Mouse (Mus musculus): ENCODE data around the gene Dst. TPM values are rescaled to one million over a fixed set of nuclear protein-coding genes. Genes with fewer than 3 reads are reported as not detected.

Dst gene
- polyA plus RNA-seq, 1 experiment from 2014 or later, result 5.9 TPM

DNA sequence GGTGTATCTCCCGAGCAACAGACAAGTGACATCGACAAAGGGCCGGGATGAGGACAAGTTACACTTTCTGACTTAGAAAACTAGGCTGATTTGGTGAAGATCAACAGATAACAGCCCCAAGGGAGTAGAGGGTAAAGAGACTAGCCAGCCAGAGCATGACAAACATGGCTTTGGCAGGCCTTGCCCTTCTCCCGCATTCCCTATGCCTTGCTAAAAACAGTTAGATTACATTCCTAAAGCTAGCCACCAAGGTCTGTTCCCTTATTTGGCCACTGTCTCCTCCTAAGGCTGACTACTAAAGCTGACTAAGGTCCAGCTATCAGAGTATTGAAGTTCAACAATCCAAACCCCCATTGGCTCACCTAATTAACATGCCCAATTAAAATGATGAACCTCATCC is 404.8 kb downstream of the Dst start:
- no peak overlapping the region for H3K4me2 ChIP-seq
- 82% methylated on average over 4 of the region's 4 CpGs for WGBS (ENCODE audit: insufficient replicate concordance)
- no peaks in the 10 kb centered on the region for H3K4me1 ChIP-seq (replicated peaks)
- H3K4me3 ChIP-seq (replicated peaks), result no peak overlapping the region
- no peaks in the 10 kb centered on the region for H3K36me3 ChIP-seq (replicated peaks)
- H3K9me3 ChIP-seq (replicated peaks), result no peaks in the 10 kb centered on the region
- H3K9ac ChIP-seq, result no peak overlapping the region
- no peak for ATAC-seq (ENCODE audit: insufficient read depth)
- H3K27ac ChIP-seq (replicated peaks), result no peak overlapping the region
- H3K27me3 ChIP-seq, result no peaks in the 10 kb centered on the region

DNA sequence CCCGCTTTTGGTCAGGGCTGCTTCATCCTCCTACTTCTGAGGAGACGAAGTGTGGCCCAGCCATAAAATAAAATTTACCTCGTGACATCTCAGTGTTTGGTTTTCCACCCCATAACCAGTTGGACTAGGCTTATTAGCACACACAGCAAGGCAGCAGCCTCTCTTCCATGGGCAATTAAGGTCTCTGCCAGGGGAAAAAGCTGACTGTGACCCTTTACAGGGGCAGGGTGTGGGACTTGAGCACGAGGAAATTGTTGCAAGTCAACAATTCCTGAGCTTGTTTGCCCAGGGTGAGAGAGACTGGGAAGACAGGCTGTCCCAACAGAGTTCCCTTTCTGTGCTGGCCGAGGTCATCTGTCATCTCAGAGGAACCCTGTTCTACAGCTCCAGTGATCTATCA is 407.4 kb downstream of the Dst start:
- H3K27me3 ChIP-seq, result no peaks in the 10 kb centered on the region
- H3K4me2 ChIP-seq, result no peak overlapping the region
- no peak for ATAC-seq (ENCODE audit: insufficient read depth)
- no peak overlapping the region for H3K4me3 ChIP-seq (replicated peaks)
- no peaks in the 10 kb centered on the region for H3K9me3 ChIP-seq (replicated peaks)
- no peak overlapping the region for H3K9ac ChIP-seq
- no peak overlapping the region for H3K27ac ChIP-seq (replicated peaks)
- no peaks in the 10 kb centered on the region for H3K4me1 ChIP-seq (replicated peaks)
- 56% methylated on average over 5 of the region's 5 CpGs for WGBS (ENCODE audit: insufficient replicate concordance)
- no peaks in the 10 kb centered on the region for H3K36me3 ChIP-seq (replicated peaks)

DNA sequence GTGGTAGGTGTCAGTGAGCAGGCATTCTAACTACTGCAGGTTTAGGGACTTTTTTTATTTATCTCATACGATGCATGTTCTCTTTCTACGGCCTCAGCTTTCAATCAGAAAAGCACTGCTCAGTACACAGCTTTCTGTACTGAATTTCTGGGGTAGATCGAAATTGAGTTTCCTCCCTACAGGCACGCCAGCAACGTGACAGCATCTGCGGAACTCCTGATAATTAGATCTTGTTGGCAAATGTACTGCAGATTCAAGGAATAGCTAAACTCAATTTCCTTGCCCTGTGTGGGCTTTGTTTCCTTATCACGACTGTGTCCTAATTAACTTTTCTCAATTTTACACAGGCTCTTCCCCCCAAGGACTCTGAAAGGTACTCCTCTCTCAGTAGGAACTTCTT is 416.2 kb downstream of the Dst start:
- H3K27me3 ChIP-seq, result no peaks in the 10 kb centered on the region
- no peak overlapping the region for H3K4me2 ChIP-seq
- H3K36me3 ChIP-seq (replicated peaks), result no peaks in the 10 kb centered on the region
- H3K4me3 ChIP-seq (replicated peaks), result no peak overlapping the region
- ATAC-seq (ENCODE audit: insufficient read depth), result no peak
- WGBS (ENCODE audit: insufficient replicate concordance), result 54% methylated on average over 7 of the region's 7 CpGs
- H3K27ac ChIP-seq (replicated peaks), result no peak overlapping the region
- H3K4me1 ChIP-seq (replicated peaks), result no peaks in the 10 kb centered on the region
- H3K9ac ChIP-seq, result no peak overlapping the region
- H3K9me3 ChIP-seq (replicated peaks), result no peaks in the 10 kb centered on the region

DNA sequence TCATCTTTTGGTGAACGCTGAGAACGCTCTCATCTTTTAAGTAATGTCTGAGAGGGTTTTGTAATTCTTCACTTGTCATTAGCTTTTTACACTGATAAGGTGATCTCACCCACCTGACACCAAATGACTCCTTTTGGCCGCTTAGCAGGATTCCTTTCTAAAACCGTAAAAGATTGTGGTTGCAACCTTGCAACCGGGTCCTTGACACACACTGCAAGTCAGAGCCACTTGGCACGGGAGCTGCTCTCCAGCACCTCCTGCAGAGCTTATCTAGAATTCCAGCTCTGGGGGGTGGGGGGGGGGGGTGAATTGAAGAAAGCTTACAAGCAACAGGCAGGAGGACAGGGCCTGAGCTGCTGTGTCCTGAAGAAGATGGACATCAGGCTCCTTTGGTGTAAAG is 420.6 kb downstream of the Dst start:
- no peaks in the 10 kb centered on the region for H3K27me3 ChIP-seq
- ATAC-seq (ENCODE audit: insufficient read depth), result no peak
- H3K4me2 ChIP-seq, result no peak overlapping the region
- 50% methylated on average over 6 of the region's 6 CpGs for WGBS (ENCODE audit: insufficient replicate concordance)
- H3K4me1 ChIP-seq (replicated peaks), result no peaks in the 10 kb centered on the region
- no peaks in the 10 kb centered on the region for H3K9me3 ChIP-seq (replicated peaks)
- no peak overlapping the region for H3K9ac ChIP-seq
- no peak overlapping the region for H3K4me3 ChIP-seq (replicated peaks)
- no peak overlapping the region for H3K27ac ChIP-seq (replicated peaks)
- no peaks in the 10 kb centered on the region for H3K36me3 ChIP-seq (replicated peaks)

DNA sequence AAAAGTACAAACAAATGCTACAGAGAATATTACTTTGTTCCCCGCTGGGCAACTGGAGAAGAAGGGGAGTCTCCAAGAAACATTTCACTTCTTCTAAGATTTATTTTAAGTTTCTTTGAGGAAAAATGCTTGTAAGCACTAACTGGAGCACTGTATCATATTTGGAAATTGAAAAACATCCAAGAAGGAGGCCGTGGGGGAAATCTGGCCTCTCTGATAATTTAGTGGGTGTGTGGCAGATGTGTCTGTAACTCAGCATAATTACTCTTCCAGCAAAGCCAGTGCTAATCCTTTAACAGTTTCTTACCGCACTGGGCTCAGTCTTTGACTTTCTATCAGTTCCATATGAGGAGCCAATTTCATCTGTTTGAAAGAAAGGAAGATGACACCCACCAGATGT is 423.7 kb downstream of the Dst start:
- Histone ChIP-seq H3K27ac (replicated peaks) (no peak overlapping the region), H3K27me3 (no peaks in the 10 kb centered on the region), H3K36me3 (replicated peaks) (no peaks in the 10 kb centered on the region), H3K4me3 (replicated peaks) (no peak overlapping the region), H3K4me1 (replicated peaks) (no peaks in the 10 kb centered on the region), H3K9me3 (replicated peaks) (no peaks in the 10 kb centered on the region), H3K4me2 (no peak overlapping the region), H3K9ac (no peak overlapping the region)
- no peak for ATAC-seq (ENCODE audit: insufficient read depth)
- 50% methylated on average over 3 of the region's 3 CpGs for WGBS (ENCODE audit: insufficient replicate concordance)

Small RNAs within 50 kb of the gene (microRNA-seq; reads per million reads assigned to microRNA genes)
- not detected for gene Mir6896

Other genes starting within 250 kb of the Dst start
- 33.4 and 34.4 TPM in 2 replicates for gene Prim2, start 238.4 kb upstream of the Dst start, polyA plus RNA-seq (2015; fragmentation: Nextera tagmentation; extraction: Ambion mirVana)
- 3.7 and 4.7 TPM in 2 replicates for gene Rab23, start 188.3 kb upstream of the Dst start, polyA plus RNA-seq (2015; fragmentation: Nextera tagmentation; extraction: Ambion mirVana)
- 47.7 and 48.7 TPM in 2 replicates for gene Bag2, start 150.4 kb upstream of the Dst start, polyA plus RNA-seq (2015; fragmentation: Nextera tagmentation; extraction: Ambion mirVana)
- gene Zfp451, start 93.6 kb upstream of the Dst start, polyA plus RNA-seq (2015; fragmentation: Nextera tagmentation; extraction: Ambion mirVana), result 5.6 and 6.7 TPM in 2 replicates
- 0.41 and 0.50 TPM in 2 replicates for gene Bend6, start 409 bp upstream of the Dst start, polyA plus RNA-seq (2015; fragmentation: Nextera tagmentation; extraction: Ambion mirVana)

Measured in liver, embryonic 15.5 days (tissue).